Mouse (Mus musculus) mature B cell (primary cell): ENCODE measurements around the gene Abca8a.

ENCODE experiments used
- in situ Hi-C: fragments of 300-500 bp; cut with MboI; formaldehyde crosslinking; loops from 2 replicates; pipeline ENCODE4 v1.14.3; 2019

Abca8a gene

GRCm38 (mm10) chr11:110095858-110096257, at the start of gene Abca8a:
Gene Abca8a (minus strand): TSS chr11:110095978.
- in situ Hi-C loops = no loop called here

DNA sequence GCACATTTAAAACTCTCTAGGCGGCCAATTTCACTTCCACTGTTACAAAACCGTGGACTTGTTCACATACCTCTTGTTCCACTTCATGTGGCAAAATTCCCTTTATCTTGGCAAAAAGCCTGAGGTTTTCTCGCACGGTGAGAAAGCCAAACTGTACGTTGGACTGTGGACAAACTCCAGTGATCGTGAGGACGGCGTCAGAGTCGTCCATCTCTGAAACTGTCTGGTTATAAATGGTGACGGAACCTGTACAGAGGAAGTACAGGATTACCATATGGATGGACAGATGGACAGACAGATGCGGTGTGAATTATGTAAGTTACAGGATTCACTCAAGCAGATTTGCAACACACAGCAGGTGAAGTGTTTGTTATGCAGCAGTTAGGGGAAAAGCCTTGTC, 49.6 kb upstream of the Abca8a start:
- in situ Hi-C loops = no loop called here

- in situ Hi-C loops = no loop called here
These were observed 35.0 kb upstream of the Abca8a start for GRCm38 (mm10) chr11:110130760-110131159.

DNA sequence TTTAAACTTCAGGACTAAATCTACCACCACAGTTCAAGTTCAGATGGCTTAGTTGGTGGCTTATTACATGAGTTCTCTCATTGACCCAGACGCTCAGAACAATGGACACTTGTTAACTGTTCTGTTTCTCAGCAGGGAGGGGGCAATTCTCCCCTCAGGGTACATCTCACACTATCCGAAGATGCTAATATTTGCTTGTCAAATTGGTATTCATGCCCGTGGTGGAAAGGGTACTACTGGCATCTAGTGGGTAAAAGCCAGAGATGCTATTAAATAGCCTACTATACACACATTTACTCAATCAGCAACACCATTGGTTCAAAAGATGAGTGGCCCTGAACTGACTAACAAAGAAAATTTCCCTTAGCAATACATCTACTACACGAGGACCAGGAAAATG, 15.4 kb upstream of the Abca8a start:
- in situ Hi-C loops = no loop called here

GRCm38 (mm10) chr11:110101437-110101836, 5.7 kb upstream of the Abca8a start:
- in situ Hi-C loops = no loop called here

GRCm38 (mm10) chr11:110098901-110099300, 3.1 kb upstream of the Abca8a start:
- in situ Hi-C loops = no loop called here

DNA sequence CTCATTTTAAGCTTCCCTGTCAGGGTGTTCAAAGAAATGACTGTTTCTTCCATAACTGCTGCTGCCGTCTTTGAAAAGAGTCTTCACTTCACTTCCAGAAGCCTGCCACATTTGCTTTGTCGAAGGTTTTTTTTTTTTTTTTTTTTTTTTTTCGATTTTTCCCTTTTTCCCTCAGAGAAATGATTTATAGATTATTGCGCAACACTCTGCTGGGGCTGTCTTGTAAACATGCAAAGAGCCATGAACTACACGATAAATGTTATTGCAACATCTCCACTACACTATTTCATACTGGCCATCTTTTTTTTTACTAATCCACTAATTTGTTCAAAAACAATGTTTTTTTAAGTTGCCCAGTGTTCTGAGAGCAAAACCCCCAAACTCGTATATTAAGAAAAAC, 1.7 kb upstream of the Abca8a start:
- in situ Hi-C loops = no loop called here

GRCm38 (mm10) chr11:110094846-110095380, 865 bp downstream of the Abca8a start:
- in situ Hi-C loops = no loop called here

DNA sequence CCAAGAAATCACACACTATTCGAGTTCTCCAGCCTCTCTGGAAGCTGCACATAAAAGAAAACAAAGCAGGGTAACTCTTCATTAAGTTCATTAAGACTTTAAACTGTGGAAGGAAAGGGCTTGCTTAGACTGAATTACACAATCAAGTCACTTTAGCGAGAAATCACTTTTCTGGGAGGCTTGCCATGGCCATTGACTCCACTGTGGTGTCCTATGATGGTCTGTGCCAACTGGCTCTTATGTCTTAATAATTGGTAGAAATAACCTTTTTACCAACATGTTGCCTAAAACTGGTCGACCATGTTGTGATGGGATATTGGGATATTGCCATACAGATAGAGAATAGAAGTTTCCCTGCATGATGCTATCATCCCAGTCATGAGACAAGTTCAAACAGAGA, 1.5 kb downstream of the Abca8a start:
- in situ Hi-C loops = no loop called here

DNA sequence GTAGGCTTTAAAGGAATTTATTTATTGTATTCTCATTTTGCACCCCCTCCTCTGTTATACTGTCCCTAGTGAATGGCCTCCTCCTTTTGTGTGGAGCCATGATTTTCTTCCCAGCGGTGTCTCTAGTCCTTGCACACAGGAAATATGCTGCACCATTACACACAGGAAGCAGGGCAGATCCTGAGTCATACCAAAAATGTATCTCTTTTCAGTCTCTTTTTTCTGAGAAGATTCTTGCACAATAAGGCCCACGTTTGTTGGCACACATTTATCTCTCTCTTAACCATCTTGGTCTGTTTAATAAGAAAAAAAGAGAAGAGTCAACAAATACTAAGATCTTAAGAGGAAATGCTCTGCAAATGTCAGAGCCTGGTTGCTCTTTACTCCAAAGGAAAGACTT, 4.5 kb downstream of the Abca8a start:
- in situ Hi-C loops = no loop called here

GRCm38 (mm10) chr11:110072158-110072557, 23.6 kb downstream of the Abca8a start:
- in situ Hi-C loops = no loop called here

DNA sequence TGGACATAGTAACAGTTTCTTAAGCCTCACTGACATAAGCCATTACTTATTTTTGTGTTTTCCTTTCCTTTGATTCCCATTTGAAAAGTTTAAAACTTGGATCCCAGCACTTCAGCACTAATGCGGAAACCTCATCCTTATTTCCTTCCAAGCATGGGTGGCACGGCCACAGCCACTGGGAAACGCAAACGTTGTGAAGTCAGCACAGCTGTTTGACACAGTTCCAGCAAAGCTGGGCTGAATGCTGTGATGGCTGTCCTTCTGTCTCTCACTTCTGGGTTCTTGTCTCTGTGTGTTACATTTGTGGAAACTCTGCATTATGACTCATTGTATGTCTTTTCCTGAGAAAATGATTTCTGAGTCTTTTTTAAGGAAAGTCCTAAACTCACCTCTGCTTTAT, 34.7 kb downstream of the Abca8a start:
- in situ Hi-C loops = no loop called here

- in situ Hi-C loops = no loop called here
These were observed 35.7 kb downstream of the Abca8a start for GRCm38 (mm10) chr11:110060127-110060526.

- in situ Hi-C loops = no loop called here
These were observed 42.1 kb downstream of the Abca8a start for GRCm38 (mm10) chr11:110053681-110054080.

DNA sequence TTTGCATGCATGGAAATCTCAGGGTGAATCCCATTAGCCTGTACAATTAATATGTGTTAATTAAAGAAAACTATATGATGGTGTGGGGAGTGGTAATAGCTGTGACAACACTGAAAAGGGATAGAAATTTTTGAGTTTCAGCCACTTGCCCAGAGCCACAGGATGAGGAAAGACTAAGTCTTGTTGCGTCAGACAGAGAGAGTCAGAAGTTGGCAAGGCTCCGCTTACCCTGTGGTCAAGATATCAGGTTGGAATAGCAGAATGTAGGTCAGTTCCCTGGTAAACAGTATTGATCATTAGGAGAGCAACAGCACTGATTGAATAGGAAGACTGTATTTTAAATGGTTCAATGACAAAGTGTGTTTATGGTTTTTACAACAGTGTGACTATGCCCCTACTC, 58.0 kb downstream of the Abca8a start:
- in situ Hi-C loops = no loop called here

DNA sequence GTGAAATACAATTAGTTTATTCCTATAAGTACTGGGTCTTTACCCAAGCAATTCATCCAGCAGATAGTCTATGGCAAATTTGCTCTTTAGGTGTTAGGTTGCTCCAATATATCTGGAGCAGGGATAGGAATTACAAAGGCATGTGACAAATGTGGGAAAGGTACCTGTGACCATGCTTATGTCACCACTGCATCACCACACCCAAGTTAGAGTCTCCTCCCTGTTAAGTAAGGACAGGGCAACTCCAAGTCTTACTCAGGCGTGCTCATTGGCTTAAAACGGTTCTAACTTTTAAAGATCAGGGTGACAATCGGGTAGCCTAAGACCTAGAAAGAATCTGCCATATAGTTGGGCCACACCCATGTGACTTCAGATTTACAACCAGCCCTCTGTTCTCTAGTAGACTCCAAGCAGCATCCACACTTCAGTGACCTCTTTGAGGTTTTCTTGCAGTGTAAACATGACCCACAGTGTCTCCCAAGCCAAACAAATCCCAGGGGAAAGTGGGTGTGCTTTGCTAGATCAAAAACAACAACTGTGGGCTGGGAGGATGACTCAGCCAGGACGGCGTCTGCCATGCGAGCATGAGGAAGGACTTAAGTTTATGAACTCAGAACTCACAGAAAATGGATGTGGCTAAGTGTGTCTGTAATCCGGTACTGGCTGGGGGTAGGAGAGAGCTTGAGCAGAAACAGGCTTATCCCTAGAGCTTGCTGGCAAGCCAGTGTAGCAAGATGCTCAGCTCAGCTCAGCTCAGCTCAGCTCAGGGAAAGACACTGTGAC, 66.7 kb downstream of the Abca8a start:
- in situ Hi-C loops = no loop called here

DNA sequence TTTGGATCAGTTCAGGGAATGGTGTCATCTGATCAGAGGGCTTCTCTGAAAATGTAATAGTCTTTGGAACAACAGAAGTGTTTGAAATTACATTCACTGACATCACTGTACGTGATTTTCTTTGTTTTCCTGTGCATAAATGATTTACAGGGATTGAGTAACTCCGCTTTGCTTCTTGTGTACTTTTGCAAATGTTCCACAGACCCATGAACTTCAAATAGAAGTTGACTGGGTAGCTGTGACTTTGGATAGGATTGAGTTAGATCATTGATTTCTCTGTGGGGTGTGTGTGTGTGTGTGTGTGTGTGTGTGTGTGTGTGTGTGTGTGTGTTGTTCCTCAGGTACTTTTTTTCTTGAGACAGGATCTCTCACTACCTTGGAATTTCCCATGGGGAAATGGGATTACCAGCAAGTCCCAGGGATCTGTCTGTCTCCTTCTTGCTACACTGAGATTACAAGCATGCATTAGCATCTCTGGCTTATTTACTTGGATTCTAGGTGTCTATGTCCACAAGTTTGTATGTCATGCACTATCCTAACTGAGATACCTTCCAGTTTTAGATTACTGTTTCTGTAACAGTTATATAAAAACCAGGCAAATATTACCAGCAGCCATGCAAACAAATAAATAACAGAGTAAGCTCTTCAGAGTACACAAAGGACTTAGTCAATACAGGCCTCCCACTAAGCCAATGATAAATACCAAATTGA, 84.8 kb downstream of the Abca8a start:
- in situ Hi-C loops = no loop called here

- in situ Hi-C loops = no loop called here
These were observed 100.2 kb downstream of the Abca8a start, which contains the start of gene Abca8b for GRCm38 (mm10) chr11:109995624-109996023. Gene Abca8b (minus strand): TSS chr11:109995845.

GRCm38 (mm10) chr11:109995013-109995412, 100.8 kb downstream of the Abca8a start:
- in situ Hi-C loops = no loop called here

DNA sequence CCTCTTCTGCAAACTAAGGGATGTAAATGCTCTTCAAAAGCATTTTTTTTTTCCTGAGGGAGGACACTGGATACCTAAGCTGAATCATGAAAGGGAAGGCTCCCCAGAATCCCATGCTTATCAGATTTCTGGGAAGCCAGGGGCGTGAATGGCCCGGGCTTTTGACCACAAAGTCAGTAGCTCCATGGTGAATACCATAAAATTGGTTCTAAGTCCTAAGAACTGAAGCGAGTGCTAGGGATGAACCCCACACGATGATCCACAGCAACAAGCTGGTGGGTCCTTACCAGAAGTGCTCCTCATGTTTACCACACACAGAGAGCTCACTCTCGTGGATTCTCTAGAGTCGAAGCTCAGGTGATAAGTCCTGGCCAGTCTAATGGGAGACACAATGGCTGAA, 101.8 kb downstream of the Abca8a start:
- in situ Hi-C loops = no loop called here

- in situ Hi-C loops = no loop called here
These were observed 104.5 kb downstream of the Abca8a start for GRCm38 (mm10) chr11:109991270-109991669.

- in situ Hi-C loops = no loop called here
These were observed 105.5 kb downstream of the Abca8a start for GRCm38 (mm10) chr11:109990256-109990655.

DNA sequence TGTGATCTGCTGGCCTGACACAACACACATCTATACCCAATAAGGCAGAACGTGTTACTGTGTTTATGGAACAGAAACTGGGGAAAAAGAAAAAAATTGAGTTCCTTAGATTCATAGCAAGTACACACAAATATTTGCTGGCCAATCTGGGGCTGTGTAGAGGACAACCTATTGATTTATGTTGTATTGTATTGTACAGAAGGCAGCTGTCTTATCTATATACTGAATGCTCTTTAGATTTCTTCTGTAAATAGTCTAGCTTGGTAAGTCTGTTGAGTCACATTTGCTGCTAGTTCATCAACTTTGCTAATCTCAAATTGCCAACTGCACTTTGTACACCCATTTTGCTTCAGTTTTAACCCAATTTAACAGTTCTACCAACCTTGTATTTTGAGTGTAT, 107.6 kb downstream of the Abca8a start:
- in situ Hi-C loops = no loop called here
